Mouse (Mus musculus): Measurements from ENCODE around the gene Slc25a44. TPM values are rescaled to one million over a fixed set of nuclear protein-coding genes. Genes with fewer than 3 reads are reported as not detected.
"Not testable (repeated sequence)": the region's sequence is repeated elsewhere in the genome, so short reads cannot be mapped to it uniquely, and the experiment has no call there.

Gene Slc25a44
- polyA plus RNA-seq, 1 experiment from 2014 or later = 18.3 TPM

- no peaks in the 10 kb centered on the region for H3K4me1 ChIP-seq (ENCODE audit: insufficient read depth)
- no peaks in the 10 kb centered on the region for H3K27me3 ChIP-seq (ENCODE audit: insufficient read depth, low read length)
- H3K4me2 ChIP-seq = no peak overlapping the region
- WGBS = 85% methylated on average over 10 of the region's 10 CpGs
- no peak for TF ChIP-seq CTCF (IDR thresholded peaks at IDR 0.05; ENCODE audit: low read depth)
- no peak overlapping the region for H3K27ac ChIP-seq (ENCODE audit: low read depth)
- H3K4me3 ChIP-seq (ENCODE audit: low read depth, low read length) = no peak overlapping the region
- no peaks in the 10 kb centered on the region for H3K9me3 ChIP-seq (ENCODE audit: low read depth, low read length)
- DNase-seq (no peak), ATAC-seq (ENCODE audit: insufficient read depth) (no peak)
- H3K9ac ChIP-seq = no peak overlapping the region
- peaks cover 33% of the 10 kb centered on the region; the same call in 1 of the 2 replicates for H3K36me3 ChIP-seq (ENCODE audit: insufficient read depth)
These were observed 21.3 kb downstream of the Slc25a44 start for GRCm38 (mm10) chr3:88403522-88404230.

GRCm38 (mm10) chr3:88398666-88399065 lies 26.3 kb downstream of the Slc25a44 start:
- Histone ChIP-seq H3K36me3 (ENCODE audit: insufficient read depth) (peaks cover 50% of the 10 kb centered on the region), H3K4me1 (ENCODE audit: insufficient read depth) (no peaks in the 10 kb centered on the region), H3K4me3 (ENCODE audit: low read depth, low read length) (no peak overlapping the region), H3K27ac (ENCODE audit: low read depth) (no peak overlapping the region), H3K4me2 (no peak overlapping the region), H3K9me3 (ENCODE audit: low read depth, low read length) (no peaks in the 10 kb centered on the region), H3K27me3 (ENCODE audit: insufficient read depth, low read length) (no peaks in the 10 kb centered on the region), H3K9ac (no peak overlapping the region)
- ATAC-seq (ENCODE audit: insufficient read depth) = no peak
- 88% methylated on average over 2 of the region's 2 CpGs for WGBS
- DNase-seq = no peak
- no peak for TF ChIP-seq CTCF (IDR thresholded peaks at IDR 0.05; ENCODE audit: low read depth)

- no peaks in the 10 kb centered on the region for H3K9me3 ChIP-seq (ENCODE audit: low read depth, low read length)
- peaks cover 54% of the 10 kb centered on the region for H3K36me3 ChIP-seq (ENCODE audit: insufficient read depth)
- H3K4me3 ChIP-seq (ENCODE audit: low read depth, low read length) = no peak overlapping the region
- H3K4me2 ChIP-seq = no peak overlapping the region
- no peak overlapping the region for H3K9ac ChIP-seq
- DNase-seq = no peak
- no peak overlapping the region for H3K27ac ChIP-seq (ENCODE audit: low read depth)
- no peak for ATAC-seq (ENCODE audit: insufficient read depth)
- no peaks in the 10 kb centered on the region for H3K27me3 ChIP-seq (ENCODE audit: insufficient read depth, low read length)
- TF ChIP-seq CTCF (IDR thresholded peaks at IDR 0.05; ENCODE audit: low read depth) = no peak
- H3K4me1 ChIP-seq (ENCODE audit: insufficient read depth) = no peaks in the 10 kb centered on the region
- 89% methylated on average over 8 of the region's 8 CpGs for WGBS
These were observed 29.2 kb downstream of the Slc25a44 start for GRCm38 (mm10) chr3:88395742-88396141.

- no peak overlapping the region for H3K4me3 ChIP-seq (ENCODE audit: low read depth, low read length)
- no peak for TF ChIP-seq CTCF (IDR thresholded peaks at IDR 0.05; ENCODE audit: low read depth)
- WGBS = 91% methylated on average over 6 of the region's 6 CpGs
- no peak overlapping the region for H3K9ac ChIP-seq
- H3K27ac ChIP-seq (ENCODE audit: low read depth) = no peak overlapping the region
- H3K9me3 ChIP-seq (ENCODE audit: low read depth, low read length) = no peaks in the 10 kb centered on the region
- DNase-seq (no peak), ATAC-seq (ENCODE audit: insufficient read depth) (no peak)
- no peaks in the 10 kb centered on the region for H3K4me1 ChIP-seq (ENCODE audit: insufficient read depth)
- no peaks in the 10 kb centered on the region for H3K27me3 ChIP-seq (ENCODE audit: insufficient read depth, low read length)
- H3K36me3 ChIP-seq (ENCODE audit: insufficient read depth) = peaks cover 52% of the 10 kb centered on the region
- no peak overlapping the region for H3K4me2 ChIP-seq
These were observed 29.7 kb downstream of the Slc25a44 start for GRCm38 (mm10) chr3:88395288-88395687.

GRCm38 (mm10) chr3:88393776-88394375 lies 31.1 kb downstream of the Slc25a44 start:
- no peak overlapping the region for H3K9ac ChIP-seq
- H3K4me3 ChIP-seq (ENCODE audit: low read depth, low read length) = no peak overlapping the region
- peaks cover 41% of the 10 kb centered on the region for H3K36me3 ChIP-seq (ENCODE audit: insufficient read depth)
- H3K4me2 ChIP-seq = no peak overlapping the region
- no peak for TF ChIP-seq CTCF (IDR thresholded peaks at IDR 0.05; ENCODE audit: low read depth)
- DNase-seq (no peak), ATAC-seq (ENCODE audit: insufficient read depth) (no peak)
- no peaks in the 10 kb centered on the region for H3K4me1 ChIP-seq (ENCODE audit: insufficient read depth)
- no peaks in the 10 kb centered on the region for H3K27me3 ChIP-seq (ENCODE audit: insufficient read depth, low read length)
- WGBS = 86% methylated on average over 9 of the region's 9 CpGs
- H3K9me3 ChIP-seq (ENCODE audit: low read depth, low read length) = no peaks in the 10 kb centered on the region
- H3K27ac ChIP-seq (ENCODE audit: low read depth) = no peak overlapping the region

GRCm38 (mm10) chr3:88384364-88384763 lies 40.6 kb downstream of the Slc25a44 start, which contains the start of gene Bglap:
Gene Bglap (minus strand): TSS chr3:88384464.
- no peak for TF ChIP-seq CTCF (IDR thresholded peaks at IDR 0.05; ENCODE audit: low read depth)

GRCm38 (mm10) chr3:88382383-88382782 lies 42.6 kb downstream of the Slc25a44 start:
- H3K36me3 ChIP-seq (ENCODE audit: insufficient read depth); H3K9ac ChIP-seq; H3K4me1 ChIP-seq (ENCODE audit: insufficient read depth); H3K4me2 ChIP-seq; H3K9me3 ChIP-seq (ENCODE audit: low read depth, low read length); DNase-seq; H3K27ac ChIP-seq (ENCODE audit: low read depth); H3K4me3 ChIP-seq (ENCODE audit: low read depth, low read length); H3K27me3 ChIP-seq (ENCODE audit: insufficient read depth, low read length): not testable (repeated sequence)
- 47% methylated on average over 1 of the region's 7 CpGs for WGBS
- 0 out of 2 replicates have a peak, but pooled peaks have one; percentile 29 for ATAC-seq (ENCODE audit: insufficient read depth)

More at GRCm38 (mm10) chr3:88384364-88384763, 40.6 kb downstream of the Slc25a44 start, which contains the start of gene Bglap:
- no peak for DNase-seq
- Histone ChIP-seq H3K4me2 (no peak within 1 kb of the TSS), H3K4me3 (ENCODE audit: low read depth, low read length) (no peak within 1 kb of the TSS), H3K27ac (ENCODE audit: low read depth) (no peak within 1 kb of the TSS), H3K9me3 (ENCODE audit: low read depth, low read length) (no peaks in the 10 kb centered on the region), H3K27me3 (ENCODE audit: insufficient read depth, low read length) (no peaks in the 10 kb centered on the region), H3K9ac (no peak within 1 kb of the TSS), H3K36me3 (ENCODE audit: insufficient read depth) (no peaks in the 10 kb centered on the region), H3K4me1 (ENCODE audit: insufficient read depth) (no peaks in the 10 kb centered on the region)
- 74% methylated on average over 5 of the region's 5 CpGs for WGBS
- no peak for ATAC-seq (ENCODE audit: insufficient read depth)

- not testable (repeated sequence) for H3K9ac ChIP-seq; H3K27ac ChIP-seq (ENCODE audit: low read depth); H3K36me3 ChIP-seq (ENCODE audit: insufficient read depth); H3K4me3 ChIP-seq (ENCODE audit: low read depth, low read length); H3K27me3 ChIP-seq (ENCODE audit: insufficient read depth, low read length); H3K4me1 ChIP-seq (ENCODE audit: insufficient read depth); H3K9me3 ChIP-seq (ENCODE audit: low read depth, low read length)
- DNase-seq (peak; percentile 72), ATAC-seq (ENCODE audit: insufficient read depth) (peak; percentile 86)
- peak overlapping the region; percentile 48 for H3K4me2 ChIP-seq
- 9% methylated on average over 17 of the region's 22 CpGs for WGBS
These were observed 43.3 kb downstream of the Slc25a44 start for GRCm38 (mm10) chr3:88381389-88382315.

GRCm38 (mm10) chr3:88378599-88378998 lies 46.3 kb downstream of the Slc25a44 start, which contains the start of gene Bglap2:
Gene Bglap2 (minus strand): TSS chr3:88378699.
- WGBS = 74% methylated on average over 4 of the region's 5 CpGs
- not testable (repeated sequence) for DNase-seq; H3K4me3 ChIP-seq (ENCODE audit: low read depth, low read length); H3K9ac ChIP-seq; H3K4me2 ChIP-seq; H3K27me3 ChIP-seq (ENCODE audit: insufficient read depth, low read length); H3K4me1 ChIP-seq (ENCODE audit: insufficient read depth); H3K27ac ChIP-seq (ENCODE audit: low read depth); ATAC-seq (ENCODE audit: insufficient read depth); H3K36me3 ChIP-seq (ENCODE audit: insufficient read depth); H3K9me3 ChIP-seq (ENCODE audit: low read depth, low read length)
